Mouse (Mus musculus) megakaryocyte, adult 5-6 weeks (primary cell): ENCODE data around the gene Trnp1. TPM values are rescaled to one million over a fixed set of nuclear protein-coding genes. Genes with fewer than 3 reads are reported as not detected.

Experiments used
- ATAC-seq: 2 replicates; pipeline ENCODE4 v1.8.0; 2016; ENCODE audit warnings: mild to moderate bottlenecking, inconsistent platforms; ENCODE audit not compliant: poor library complexity, severe bottlenecking
- total RNA-seq, 2 experiments: library from RNA; stranded (forward) in 1 of 2; stranded (reverse) in 1 of 2; fragments of 153-499, 151-499 nt in 1 of 2; fragments of 221-1000, 200-1000 nt in 1 of 2; gene quantifications; 2 replicates each; pipeline versions ENCODE4 v1.2.3 to v1.2.4; 2015 to 2017

Gene Trnp1
- total RNA-seq, 2 experiments from 2014 or later: not detected

- ATAC-seq: no peak
Measured at GRCm38 (mm10) chr4:133461362-133461761, 37.0 kb downstream of the Trnp1 start.

- no peak for ATAC-seq
Measured at GRCm38 (mm10) chr4:133460796-133461325, 37.5 kb downstream of the Trnp1 start.

- ATAC-seq: no peak
Measured at GRCm38 (mm10) chr4:133460006-133460405, 38.3 kb downstream of the Trnp1 start.

- ATAC-seq: peak; percentile 84
Measured at GRCm38 (mm10) chr4:133458044-133458443, 40.3 kb downstream of the Trnp1 start.

- ATAC-seq: no peak
Measured at GRCm38 (mm10) chr4:133452433-133452832, 45.9 kb downstream of the Trnp1 start.

- peak; percentile 85 for ATAC-seq
Measured at GRCm38 (mm10) chr4:133451536-133451935, 46.8 kb downstream of the Trnp1 start.

GRCm38 (mm10) chr4:133449726-133450125 is 48.6 kb downstream of the Trnp1 start:
- ATAC-seq: no peak

GRCm38 (mm10) chr4:133448708-133449388 is 49.5 kb downstream of the Trnp1 start:
- no peak for ATAC-seq

GRCm38 (mm10) chr4:133447967-133448366 is 50.4 kb downstream of the Trnp1 start:
- no peak for ATAC-seq

- ATAC-seq: no peak
Measured at GRCm38 (mm10) chr4:133447366-133447765, 51.0 kb downstream of the Trnp1 start.

GRCm38 (mm10) chr4:133445727-133446126 is 52.6 kb downstream of the Trnp1 start:
- ATAC-seq: no peak

- no peak for ATAC-seq
Measured at GRCm38 (mm10) chr4:133443085-133443484, 55.3 kb downstream of the Trnp1 start.

GRCm38 (mm10) chr4:133442194-133442593 is 56.2 kb downstream of the Trnp1 start:
- ATAC-seq: no peak

Other genes with a start within 250 kb of the Trnp1 start
- gene Sytl1, start 235.4 kb downstream of the Trnp1 start, total RNA-seq (2015): 1.9 and 2.5 TPM in 2 replicates
- 2.1 and 3.7 TPM in 2 replicates for gene Sytl1, start 235.4 kb downstream of the Trnp1 start, total RNA-seq (2017)
- 34.2 and 38.5 TPM in 2 replicates for gene Tmem222, start 220.8 kb downstream of the Trnp1 start, total RNA-seq (2015)
- gene Tmem222, start 220.8 kb downstream of the Trnp1 start, total RNA-seq (2017): 13.3 and 15.0 TPM in 2 replicates
- 16.5 and 18.5 TPM in 2 replicates for gene Wdtc1, start 145.1 kb downstream of the Trnp1 start, total RNA-seq (2015)
- 11.6 and 14.1 TPM in 2 replicates for gene Wdtc1, start 145.1 kb downstream of the Trnp1 start, total RNA-seq (2017)
- 20.3 and 23.1 TPM in 2 replicates for gene Slc9a1, start 128.8 kb downstream of the Trnp1 start, total RNA-seq (2015)
- gene Slc9a1, start 128.8 kb downstream of the Trnp1 start, total RNA-seq (2017): 11.0 and 11.6 TPM in 2 replicates
- gene Tent5b, start 18.4 kb downstream of the Trnp1 start, total RNA-seq (2015): not detected in 2 replicates
- gene Tent5b, start 18.4 kb downstream of the Trnp1 start, total RNA-seq (2017): not detected in 2 replicates
- not detected in 2 replicates for gene Kdf1, start 20.4 kb upstream of the Trnp1 start, total RNA-seq (2015)
- not detected in 2 replicates for gene Kdf1, start 20.4 kb upstream of the Trnp1 start, total RNA-seq (2017)
- 76.9 and 82.3 TPM in 2 replicates for gene Nudc, start 47.4 kb upstream of the Trnp1 start, total RNA-seq (2015)
- 114 and 120 TPM in 2 replicates for gene Nudc, start 47.4 kb upstream of the Trnp1 start, total RNA-seq (2017)
- gene Nr0b2, start 54.8 kb upstream of the Trnp1 start, total RNA-seq (2015): 0.23 and 1.5 TPM in 2 replicates
- gene Nr0b2, start 54.8 kb upstream of the Trnp1 start, total RNA-seq (2017): 0.20 TPM in 1 of 2 replicates, not detected in the other
- 2.7 and 3.7 TPM in 2 replicates for gene Gpatch3, start 76.2 kb upstream of the Trnp1 start, total RNA-seq (2015)
- gene Gpatch3, start 76.2 kb upstream of the Trnp1 start, total RNA-seq (2017): 32.6 and 40.2 TPM in 2 replicates
- 14.0 and 15.1 TPM in 2 replicates for gene Gpn2, start 85.8 kb upstream of the Trnp1 start, total RNA-seq (2015)
- 12.8 and 15.5 TPM in 2 replicates for gene Gpn2, start 85.8 kb upstream of the Trnp1 start, total RNA-seq (2017)
- 2.5 and 4.1 TPM in 2 replicates for gene Sfn, start 103.6 kb upstream of the Trnp1 start, total RNA-seq (2015)
- 1.2 and 4.0 TPM in 2 replicates for gene Sfn, start 103.6 kb upstream of the Trnp1 start, total RNA-seq (2017)
- 15.0 and 29.5 TPM in 2 replicates for gene Zdhhc18, start 151.6 kb upstream of the Trnp1 start, total RNA-seq (2015)
- gene Zdhhc18, start 151.6 kb upstream of the Trnp1 start, total RNA-seq (2017): 9.3 and 12.2 TPM in 2 replicates
- gene Pigv, start 174.1 kb upstream of the Trnp1 start, total RNA-seq (2015): 7.5 and 7.8 TPM in 2 replicates
- gene Pigv, start 174.1 kb upstream of the Trnp1 start, total RNA-seq (2017): 7.2 and 7.9 TPM in 2 replicates